Mouse (Mus musculus) megakaryocyte-erythroid progenitor cell, adult 5-6 weeks (primary cell): Measurements from ENCODE around the gene Pdcd2. TPM values are rescaled to one million over a fixed set of nuclear protein-coding genes. Genes with fewer than 3 reads are reported as not detected.

Experiments
- ATAC-seq: replicated peaks from 2 replicates; pipeline ENCODE4 v1.8.0; 2016; ENCODE audit warnings: mild to moderate bottlenecking, inconsistent platforms; ENCODE audit not compliant: severe bottlenecking, poor library complexity, low FRiP score, low TSS enrichment
- total RNA-seq, 2 experiments: library from RNA; stranded (forward) in 1 of 2; stranded (reverse) in 1 of 2; fragments of 200-1000, 215-1000 nt in 1 of 2; fragments of >200 nt in 1 of 2; fragmentation: Nextera tagmentation in 1 of 2; gene quantifications; 2 replicates each; pipeline ENCODE4 v1.2.3; 2014 to 2017

Pdcd2 gene
- total RNA-seq, 2 experiments from 2014 or later, result 79.5 to 152 TPM

GRCm38 (mm10) chr17:15510694-15511093 is 16.4 kb downstream of the Pdcd2 start:
- ATAC-seq, result no peak

- ATAC-seq, result peak; percentile 86
Measured at GRCm38 (mm10) chr17:15499656-15500394, 27.3 kb downstream of the Pdcd2 start, which contains the start of the genes Psmb1 and Tbp. Gene Psmb1 (minus strand): TSS chr17:15499751. Gene Tbp (plus strand): TSS chr17:15499888.

GRCm38 (mm10) chr17:15498753-15499113 is 28.4 kb downstream of the Pdcd2 start:
- ATAC-seq, result no peak

- ATAC-seq, result peak; percentile 91
Measured at GRCm38 (mm10) chr17:15497882-15498752, 29.0 kb downstream of the Pdcd2 start.

GRCm38 (mm10) chr17:15490542-15490941 is 36.6 kb downstream of the Pdcd2 start:
- ATAC-seq, result no peak

- ATAC-seq, result no peak
Measured at GRCm38 (mm10) chr17:15472671-15473070, 54.4 kb downstream of the Pdcd2 start.

Other genes with a start within 250 kb of the Pdcd2 start
- gene Dll1, start 150.4 kb downstream of the Pdcd2 start, total RNA-seq (2014; fragmentation: Nextera tagmentation), result not detected in 2 replicates
- 0.28 and 1.0 TPM in 2 replicates for gene Dll1, start 150.4 kb downstream of the Pdcd2 start, total RNA-seq (2017)
- gene Fam120b, start 131.1 kb downstream of the Pdcd2 start, total RNA-seq (2014; fragmentation: Nextera tagmentation), result 8.0 and 11.9 TPM in 2 replicates
- gene Fam120b, start 131.1 kb downstream of the Pdcd2 start, total RNA-seq (2017), result 9.8 and 11.0 TPM in 2 replicates
- 161 and 162 TPM in 2 replicates for gene Psmb1, start 27.6 kb downstream of the Pdcd2 start, total RNA-seq (2014; fragmentation: Nextera tagmentation)
- gene Psmb1, start 27.6 kb downstream of the Pdcd2 start, total RNA-seq (2017), result 154 and 171 TPM in 2 replicates
- 52.9 and 80.9 TPM in 2 replicates for gene Tbp, start 27.4 kb downstream of the Pdcd2 start, total RNA-seq (2014; fragmentation: Nextera tagmentation)
- 58.9 and 68.9 TPM in 2 replicates for gene Tbp, start 27.4 kb downstream of the Pdcd2 start, total RNA-seq (2017)
- 3.0 and 9.8 TPM in 2 replicates for gene Prdm9, start 37.1 kb upstream of the Pdcd2 start, total RNA-seq (2014; fragmentation: Nextera tagmentation)
- 0.91 and 1.3 TPM in 2 replicates for gene Prdm9, start 37.1 kb upstream of the Pdcd2 start, total RNA-seq (2017)
- gene Chd1, start 177.7 kb upstream of the Pdcd2 start, total RNA-seq (2014; fragmentation: Nextera tagmentation), result 44.4 and 52.7 TPM in 2 replicates
- 73.9 and 85.8 TPM in 2 replicates for gene Chd1, start 177.7 kb upstream of the Pdcd2 start, total RNA-seq (2017)